Mouse (Mus musculus): ENCODE results near the gene Rab26.
A peak's percentile ranks its signal among the peaks of the same experiment; 100 is the strongest.

Gene Rab26

DNA sequence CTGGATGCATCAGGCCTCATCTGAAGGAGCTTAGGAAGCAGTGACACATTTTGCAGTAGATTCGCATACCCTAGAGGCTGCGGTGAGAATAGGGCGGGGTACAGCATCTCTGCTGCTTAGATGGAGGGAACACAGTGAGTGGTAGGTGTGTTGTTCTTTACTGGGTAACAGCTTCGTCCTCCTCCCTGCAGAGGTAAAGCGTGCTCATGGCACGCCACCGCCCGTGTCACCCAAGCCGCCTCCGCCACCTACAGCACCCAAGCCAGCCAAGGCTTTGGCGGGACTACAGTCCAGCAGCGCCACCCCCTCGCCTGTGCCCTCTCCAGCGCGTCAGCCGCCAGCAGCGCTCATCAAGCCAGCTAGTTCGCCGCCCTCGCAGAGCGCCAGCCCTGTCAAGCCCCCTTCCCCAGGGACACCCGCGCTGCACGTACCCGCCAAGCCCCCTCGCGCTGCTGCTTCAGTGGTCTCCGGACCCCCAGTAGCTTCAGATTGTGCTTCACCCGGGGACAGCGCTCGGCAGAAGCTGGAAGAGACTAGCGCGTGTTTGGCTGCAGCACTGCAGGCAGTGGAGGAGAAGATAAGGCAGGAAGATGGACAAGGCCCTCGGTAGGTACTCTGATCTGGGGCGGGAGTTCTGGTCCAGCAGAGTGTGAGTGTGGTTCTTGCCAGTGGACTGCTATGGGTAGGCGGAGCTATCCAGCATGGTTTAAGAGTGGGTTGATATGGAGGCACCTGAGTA, 27.5 kb downstream of the Rab26 start:
- DNase-seq, result no peak

DNA sequence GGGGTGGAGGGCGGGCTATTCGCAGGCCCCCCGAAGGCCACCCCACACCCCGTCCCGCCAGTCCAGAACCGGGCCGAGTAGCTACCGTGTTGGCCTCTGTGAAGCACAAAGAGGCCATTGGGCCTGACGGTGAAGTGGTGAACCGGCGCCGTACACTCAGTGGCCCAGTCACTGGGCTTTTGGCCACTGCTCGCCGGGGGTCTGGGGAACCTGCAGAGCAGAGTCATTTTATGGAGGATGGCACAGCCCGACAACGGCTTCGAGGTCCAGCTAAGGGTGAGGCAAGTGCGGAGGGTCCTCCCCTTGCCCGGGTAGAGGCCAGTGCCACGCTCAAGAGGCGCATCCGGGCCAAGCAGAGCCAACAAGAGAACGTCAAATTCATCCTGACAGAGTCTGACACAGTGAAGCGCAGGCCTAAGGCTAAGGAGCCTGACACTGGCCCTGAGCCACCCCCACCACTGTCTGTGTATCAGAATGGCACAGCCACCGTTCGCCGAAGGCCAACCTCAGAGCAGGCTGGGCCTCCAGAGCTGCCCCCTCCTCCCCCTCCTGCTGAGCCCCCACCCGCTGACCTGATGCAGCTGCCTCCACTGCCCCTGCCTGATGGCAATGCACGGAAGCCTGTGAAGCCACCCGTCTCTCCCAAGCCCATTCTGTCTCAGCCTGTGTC, 28.6 kb downstream of the Rab26 start:
- DNase-seq, result no peak

DNA sequence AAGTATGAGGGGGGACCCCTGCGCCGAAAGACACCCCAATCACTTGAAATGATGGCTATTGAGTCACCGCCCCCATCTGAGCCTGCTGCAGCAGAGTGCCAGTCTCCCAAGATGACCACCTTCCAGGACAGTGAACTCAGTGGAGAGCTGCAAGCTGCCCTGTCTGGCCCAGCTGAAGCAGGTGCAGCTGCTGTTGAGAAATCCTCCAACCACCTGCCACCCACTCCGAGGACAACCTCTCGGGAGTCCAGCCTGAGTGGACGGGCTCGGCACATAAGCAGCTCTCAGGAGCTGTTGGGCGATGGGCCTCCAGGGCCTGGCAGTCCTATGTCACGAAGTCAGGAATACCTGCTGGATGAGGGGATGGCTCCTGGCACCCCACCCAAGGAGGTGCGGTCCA, 29.9 kb downstream of the Rab26 start:
- DNase-seq, result no peak

DNA sequence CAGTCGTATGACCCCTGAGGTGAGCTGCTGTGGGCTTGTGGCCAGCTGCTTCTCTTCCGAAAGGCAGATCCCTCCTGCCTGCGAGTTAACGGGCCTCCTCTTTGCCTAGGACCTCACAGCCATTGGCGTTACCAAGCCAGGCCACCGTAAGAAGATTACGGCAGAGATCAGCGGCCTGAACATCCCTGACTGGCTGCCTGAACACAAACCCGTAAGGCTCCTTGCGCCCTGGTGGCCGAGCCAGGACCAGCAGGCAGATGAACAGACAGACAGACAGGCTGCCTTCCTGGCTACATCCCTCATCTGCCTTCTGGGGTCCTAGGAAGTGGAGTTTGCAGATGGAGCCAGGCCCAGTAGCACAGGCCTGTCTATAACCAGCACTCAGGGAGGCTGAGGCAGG, 31.8 kb downstream of the Rab26 start:
- DNase-seq, result peak; percentile 47

DNA sequence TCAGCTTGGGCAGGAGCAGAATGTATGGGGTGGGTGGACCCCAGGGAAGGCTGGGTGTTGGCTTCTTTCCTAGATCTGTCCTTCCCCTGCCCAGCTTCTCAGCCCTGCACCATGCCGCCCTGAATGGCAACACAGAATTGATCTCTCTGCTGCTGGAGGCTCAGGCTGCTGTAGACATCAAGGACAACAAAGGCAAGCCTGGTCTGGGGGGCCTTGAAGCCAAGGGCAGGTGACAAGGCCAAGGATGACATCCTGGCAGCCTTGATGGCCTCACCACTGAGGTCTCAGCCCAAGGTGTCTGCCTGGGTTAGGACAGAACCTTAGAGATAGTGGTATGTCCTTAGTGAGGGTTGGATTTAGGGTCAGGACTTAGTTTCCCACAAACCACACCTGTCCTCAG, 38.0 kb downstream of the Rab26 start:
- no peak for DNase-seq

DNA sequence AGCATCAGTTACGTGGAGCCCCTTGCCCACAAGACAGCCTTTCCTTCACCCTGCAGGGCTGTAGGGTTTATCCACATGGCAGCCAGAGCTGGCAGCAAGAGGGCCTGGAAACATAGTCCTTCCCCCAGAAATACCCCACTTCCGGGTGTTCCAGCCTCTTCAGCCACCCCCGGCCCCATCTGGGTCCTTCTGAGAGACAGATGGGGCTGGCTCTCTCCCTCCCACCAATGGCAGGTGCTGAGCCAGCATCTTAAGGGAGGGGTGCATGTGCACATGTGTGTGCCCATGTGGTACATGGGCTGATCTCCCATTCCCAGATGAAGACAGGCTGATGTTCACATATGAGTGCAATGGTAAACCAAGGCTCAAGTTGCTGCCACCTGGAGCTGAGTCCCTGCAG, 38.6 kb downstream of the Rab26 start:
- DNase-seq, result no peak

DNA sequence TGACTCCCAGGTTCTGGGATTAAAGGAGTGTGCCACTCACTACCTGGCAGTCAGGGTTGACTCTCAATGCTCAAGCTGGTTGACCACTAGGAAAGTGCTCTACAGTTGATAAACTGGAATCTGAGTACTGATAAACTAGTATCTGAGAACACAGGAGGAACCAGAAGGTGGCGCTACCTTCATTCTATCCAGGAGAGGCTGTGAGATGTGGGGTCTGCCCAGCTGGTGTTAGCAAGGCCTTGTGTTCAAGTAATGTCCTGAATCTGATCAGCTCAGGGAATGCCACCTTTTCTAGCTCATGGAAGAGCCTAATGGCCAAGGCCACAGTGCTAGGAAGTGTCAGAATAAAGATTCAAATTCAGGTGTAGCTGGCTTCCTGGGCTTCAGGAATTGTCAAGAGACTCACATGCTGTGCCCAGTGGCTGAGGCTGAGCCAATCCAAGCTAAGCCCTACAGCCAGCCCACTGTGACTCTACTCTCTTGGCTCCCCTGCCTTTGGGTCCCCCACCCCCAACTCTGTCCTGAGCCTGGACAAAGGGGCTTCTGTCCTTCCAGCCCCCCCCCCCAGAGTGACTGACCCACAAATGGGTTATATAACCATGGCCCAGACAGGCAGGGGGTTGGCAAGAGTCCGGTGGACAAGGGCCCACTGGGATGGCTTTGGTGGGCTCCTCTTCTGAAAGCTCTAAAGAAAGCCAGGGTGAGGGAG, 39.2 kb downstream of the Rab26 start:
- peak; percentile 74 for DNase-seq

DNA sequence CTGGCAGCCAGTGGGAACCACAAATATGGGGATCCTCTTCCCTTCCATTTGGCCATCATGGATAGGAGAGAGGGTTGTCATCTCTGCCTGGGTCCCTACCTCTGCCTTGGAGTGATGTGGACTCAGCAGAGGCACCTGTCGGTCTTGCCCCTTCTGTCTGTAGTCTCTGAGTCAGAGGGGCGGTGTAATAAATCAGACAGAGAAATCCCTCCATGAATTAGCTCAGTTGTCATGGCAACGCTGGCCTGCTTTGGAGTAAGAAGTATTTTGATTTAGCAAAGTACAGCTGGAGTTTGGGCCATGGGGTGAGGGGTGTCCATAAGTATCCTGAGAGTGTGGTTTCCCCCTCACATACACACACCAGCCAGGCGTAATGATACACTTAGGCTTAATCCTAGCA, 43.6 kb downstream of the Rab26 start:
- DNase-seq, result no peak

DNA sequence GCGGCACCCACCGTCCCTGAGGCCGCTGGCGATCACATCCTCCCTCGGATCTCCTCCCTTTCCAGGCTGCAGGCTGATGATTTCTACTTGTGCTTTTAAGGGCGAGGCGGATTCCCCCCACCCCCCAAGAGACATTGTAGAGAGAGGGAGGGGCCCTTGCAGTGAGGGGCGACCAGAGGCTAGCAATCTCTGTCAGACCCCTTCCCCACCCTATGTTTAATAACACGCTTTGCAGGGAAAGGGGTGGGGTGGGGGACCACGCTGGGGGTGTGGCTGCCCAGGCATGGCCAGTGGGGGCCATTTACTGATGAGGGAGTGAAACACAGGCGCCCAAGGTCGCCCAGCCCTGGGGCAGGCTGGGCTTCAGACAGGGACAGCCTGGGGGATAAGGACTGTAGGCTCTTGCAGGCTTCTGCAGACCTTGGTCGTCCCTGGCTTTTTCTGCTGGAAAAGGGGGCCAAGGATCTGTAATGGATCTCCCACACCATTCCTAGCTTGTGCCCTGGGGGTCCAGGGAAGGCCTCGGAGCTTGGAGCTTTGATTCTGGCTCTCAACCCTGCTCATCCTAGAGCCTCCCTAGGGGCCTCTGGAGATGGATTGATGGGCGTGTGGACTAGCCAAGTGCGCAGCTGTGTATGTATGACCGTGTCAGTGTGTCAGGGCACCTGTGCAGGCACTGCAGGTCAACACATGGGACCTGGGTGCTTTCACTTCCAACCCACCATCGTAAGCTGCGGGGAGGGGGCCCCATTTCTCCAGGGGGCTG, 44.6 kb downstream of the Rab26 start:
- no peak for DNase-seq

DNA sequence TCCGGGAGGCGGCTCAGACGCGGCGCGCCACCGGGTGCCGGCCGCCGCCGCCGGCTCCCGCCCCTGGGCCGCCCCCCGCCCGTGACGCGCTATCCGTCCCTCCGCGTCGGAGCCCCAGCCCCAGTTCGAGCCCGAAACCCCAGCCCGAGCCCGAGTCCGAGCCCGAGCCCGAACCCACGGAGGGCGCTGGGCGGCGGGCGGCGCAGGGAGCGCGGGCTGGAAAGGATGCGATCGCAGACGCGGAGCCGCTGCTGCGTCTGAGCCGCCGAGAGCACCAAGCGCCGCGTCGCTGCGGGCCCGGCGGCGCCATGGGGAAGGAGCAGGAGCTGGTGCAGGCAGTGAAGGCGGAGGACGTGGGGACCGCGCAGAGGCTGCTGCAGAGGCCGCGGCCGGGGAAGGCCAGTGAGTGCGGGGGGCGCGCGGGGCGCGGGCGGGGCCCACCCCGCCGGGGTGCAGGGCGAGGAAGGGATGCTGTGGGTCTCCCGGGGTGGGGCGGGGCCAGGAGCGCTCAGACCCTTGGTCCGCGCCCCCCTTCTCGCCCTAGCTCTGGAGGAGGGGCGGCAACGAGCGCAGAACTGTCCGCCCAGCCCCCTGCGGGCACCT, 45.2 kb downstream of the Rab26 start:
- DNase-seq, result peak; percentile 60

DNA sequence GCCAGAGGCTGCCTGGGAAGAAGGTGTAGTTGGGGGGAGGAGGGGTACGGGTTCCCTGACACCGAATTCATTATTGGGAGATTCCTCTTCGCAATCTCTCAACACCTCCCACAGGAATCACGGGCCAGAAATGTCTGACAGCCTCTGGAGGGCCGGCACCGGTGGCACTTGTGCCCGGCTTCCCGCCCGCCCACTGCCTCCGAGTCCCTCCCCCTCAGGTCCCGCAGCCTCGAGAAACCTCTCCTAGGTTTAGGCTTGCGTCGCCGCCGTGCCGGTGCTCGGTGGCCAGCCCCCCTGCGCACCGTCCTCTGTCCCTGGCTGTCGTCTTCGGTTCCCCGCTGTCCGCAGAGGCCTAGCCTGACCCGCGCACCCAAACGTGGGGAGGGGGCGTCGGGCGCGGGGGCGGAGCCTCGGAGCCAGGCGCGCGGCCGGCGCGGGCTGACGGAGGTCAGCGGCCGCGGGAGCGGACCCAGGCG, 45.8 kb downstream of the Rab26 start, which contains the start of gene Caskin1:
Caskin1 (plus strand) TSS at position 416 of the 476 bp plus-strand sequence.
- peak; percentile 31 for DNase-seq

DNA sequence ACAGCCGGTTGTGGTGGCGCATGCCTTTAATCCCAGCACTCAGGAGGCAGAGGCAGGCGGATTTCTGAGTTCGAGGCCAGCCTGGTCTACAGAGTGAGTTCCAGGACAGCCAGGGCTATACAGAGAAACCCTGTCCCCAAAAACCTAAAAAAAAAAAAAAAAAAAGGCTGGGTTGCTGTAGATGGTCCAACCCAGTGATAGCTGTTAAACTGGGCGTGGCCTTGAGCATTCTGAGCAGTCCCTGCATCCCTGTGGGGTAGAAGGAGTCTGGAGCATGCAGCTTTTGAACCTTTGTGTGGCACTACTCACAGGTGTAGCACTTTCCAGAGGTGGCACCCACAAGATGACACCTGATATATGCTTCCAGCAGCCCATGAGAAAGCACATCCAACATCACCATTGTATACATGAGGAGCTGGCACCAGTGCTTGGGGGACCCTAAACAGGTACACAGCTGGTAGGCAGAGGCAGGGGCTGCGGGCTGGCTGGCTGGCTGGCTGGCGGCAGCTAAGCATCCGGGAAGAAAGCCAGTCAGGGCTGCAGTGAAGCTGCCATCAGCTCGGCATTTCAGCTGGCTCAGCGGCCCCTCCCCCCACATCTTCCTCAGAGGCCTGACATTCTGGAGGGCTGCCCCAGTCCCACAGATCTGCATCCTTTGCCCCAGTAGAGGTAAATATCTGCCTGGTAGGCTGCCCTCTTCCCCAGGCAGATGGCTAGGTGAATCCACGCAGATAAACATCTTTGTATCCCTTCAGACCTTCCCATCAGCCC, 48.7 kb downstream of the Rab26 start:
- peak; percentile 74 for DNase-seq

DNA sequence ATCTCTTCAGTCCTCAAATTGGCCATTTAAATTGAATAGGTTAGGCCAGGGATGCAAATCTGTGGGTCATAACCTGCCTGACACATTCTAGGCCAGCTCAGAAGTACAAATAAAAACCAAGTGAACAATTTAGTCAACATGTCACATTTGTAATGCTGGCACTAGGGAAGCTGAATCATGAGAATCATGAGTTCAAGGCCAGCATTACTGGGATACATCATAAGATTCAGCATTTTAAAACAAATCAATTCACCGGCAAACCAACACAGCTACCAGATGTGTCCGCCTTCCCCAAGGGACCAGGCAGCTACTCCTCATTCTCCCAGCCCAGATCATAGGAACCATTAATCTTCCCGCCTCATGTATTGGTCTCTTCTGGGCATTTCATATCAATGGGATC, 50.5 kb downstream of the Rab26 start:
- DNase-seq, result no peak

DNA sequence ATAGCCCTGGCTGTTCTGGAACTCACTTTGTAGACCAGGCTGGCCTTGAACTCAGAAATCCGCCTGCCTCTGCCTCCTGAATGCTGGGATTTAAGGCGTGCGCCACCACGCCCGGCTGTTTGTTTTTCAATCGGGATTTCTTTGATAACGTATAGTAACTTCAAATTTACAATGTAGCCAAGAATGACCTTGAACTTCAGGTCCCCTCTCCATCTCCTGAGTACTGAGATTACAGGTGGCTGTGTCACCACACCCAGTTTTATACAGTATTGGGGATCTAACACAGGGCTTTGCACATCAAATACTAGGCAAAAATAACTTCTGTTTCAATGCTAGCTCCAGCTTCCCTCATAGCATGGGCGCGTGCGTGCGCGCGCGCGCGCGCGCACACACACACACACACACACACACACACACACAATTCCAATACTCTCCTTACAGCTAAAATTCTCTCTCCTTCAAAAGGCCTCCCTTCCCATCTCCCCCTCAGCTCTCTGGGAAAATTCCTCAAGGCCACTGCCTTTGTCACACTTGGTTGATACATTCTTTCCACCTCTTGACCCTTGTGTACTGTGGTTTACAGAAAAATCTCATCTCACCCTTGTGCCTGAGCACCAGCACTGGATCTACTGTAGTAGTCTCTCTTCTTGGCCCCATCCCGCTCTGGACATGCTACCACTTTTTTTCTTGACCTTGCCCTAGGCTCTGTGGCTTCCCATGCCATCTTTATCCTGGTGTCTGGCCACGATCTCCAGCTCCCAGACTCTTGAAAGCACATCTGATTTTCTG, 52.8 kb downstream of the Rab26 start:
- no peak for DNase-seq

DNA sequence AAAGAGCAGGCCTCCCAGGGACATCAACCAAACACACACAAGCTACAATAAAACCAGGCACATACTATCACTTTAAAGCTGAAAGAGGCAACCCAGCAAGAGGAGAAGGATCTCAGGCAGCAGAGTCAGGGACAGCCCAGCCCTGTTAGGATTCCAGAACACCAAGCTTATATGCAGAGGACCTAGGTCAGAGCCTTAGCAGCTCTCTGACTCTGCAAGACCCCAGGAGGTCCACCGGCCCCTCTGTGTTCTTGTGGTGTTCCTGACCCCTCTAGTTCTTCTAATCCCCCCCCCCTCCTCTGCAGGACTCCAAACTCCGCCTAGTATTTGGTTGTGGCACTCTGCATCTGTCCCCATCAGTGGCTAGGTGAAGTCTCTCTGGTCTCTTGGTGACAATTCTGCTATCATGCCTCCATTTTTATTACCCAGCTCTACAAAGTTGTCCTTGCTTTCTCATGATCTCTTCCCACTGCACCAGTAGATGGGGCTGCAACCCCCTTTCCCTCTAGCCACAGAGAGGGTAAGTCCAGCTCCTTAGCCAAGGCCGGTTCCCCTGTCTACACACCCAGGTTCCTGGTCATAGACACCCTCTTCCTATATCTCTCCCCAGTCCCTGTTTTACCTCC, 53.7 kb downstream of the Rab26 start:
- no peak for DNase-seq

DNA sequence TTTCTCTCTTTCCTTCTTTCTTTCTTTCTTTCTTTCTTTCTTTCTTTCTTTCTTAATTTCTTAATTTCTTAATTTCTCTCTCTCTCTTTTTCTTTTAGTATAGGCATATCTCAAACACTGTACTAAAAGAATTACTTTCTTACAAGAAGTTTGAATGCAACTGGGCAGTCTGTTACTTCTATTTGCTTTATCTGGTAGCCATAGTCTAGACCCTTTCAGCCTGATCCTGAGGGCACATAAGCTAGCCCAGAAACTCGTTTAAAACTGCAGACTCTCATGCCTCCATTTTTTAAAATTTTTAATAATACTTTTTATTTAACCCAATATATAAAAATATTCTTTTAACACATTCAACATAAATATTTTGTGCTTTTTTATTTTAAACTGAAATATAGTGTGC, 54.6 kb downstream of the Rab26 start:
- DNase-seq, result no peak

DNA sequence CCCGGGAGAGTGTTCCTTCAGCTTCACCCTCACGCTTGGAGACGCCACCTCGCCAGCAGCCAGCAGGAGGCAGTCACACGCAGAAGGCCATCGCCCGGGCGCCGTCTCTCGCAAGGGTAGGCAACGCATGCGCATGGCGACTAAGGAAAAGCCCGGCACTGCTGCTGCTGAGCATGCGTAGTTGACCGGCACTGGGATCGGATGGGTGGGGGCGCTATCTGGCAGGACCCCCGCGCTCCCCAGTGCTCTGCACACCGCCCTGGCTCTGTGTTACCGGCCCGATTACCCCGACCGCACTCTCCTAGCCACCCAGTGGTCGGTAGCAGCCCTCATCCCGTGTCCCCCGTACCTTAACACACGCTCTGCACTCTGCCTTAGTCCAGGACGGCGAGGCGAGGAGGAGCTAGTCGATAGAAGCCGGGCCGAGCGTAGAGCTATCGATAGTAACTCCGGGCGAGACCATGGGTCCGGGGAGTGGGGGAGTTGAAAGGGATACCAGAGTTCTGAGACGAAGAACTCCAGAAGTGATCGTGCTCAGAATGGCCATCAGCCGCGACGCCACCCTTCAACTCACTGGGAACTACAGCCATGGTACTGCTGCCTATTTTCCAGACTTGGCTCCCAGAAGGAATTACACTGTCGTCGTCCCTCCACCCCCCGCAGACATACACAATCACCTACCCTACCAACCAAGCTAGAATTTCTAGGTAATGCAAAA, 55.2 kb downstream of the Rab26 start, which contains the start of gene Mlst8:
Mlst8 (minus strand) TSS at position 416 of the 718 bp plus-strand sequence.
- peak; percentile 99 for DNase-seq

DNA sequence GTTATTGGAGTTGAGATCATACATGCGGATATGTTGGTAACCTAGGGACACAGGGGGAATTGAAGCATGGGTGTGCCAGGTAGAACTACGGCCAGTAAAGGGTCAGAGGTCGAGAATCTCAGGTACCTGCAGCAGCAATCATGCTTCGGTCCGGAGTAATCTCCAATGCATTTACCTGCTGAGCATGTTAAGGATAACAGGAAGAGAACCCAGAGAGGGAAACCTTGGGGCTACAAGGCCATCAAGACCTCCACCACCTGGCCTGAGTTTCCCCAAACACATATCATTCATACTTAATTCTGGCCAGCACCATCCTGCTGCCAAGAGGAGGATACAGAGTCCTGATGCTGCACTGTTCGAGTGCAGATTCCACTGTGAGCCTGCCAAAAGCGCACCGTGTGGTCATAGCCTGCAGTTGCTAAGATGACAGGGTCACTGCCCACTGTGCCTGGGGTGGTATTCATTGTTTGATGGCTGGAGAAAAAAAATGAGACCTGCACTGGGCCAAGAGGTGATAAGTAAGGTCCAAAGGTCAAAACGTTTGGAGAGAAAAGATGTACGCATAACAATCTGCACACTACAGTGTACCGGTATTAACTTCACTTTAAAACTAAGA, 55.9 kb downstream of the Rab26 start:
- DNase-seq, result peak; percentile 37

All from thymus, postnatal 4 days (tissue).